Mouse (Mus musculus) gastrocnemius, adult 2 months (tissue): ENCODE data around the gene Gm20388. TPM values are rescaled to one million over a fixed set of nuclear protein-coding genes. Genes with fewer than 3 reads are reported as not detected.

Experiments
- DNase-seq: peaks from one replicate; pipeline ENCODE4 v3.0.0; 2022
- H3K27ac ChIP-seq: fragments of 200-600 bp; 2 replicates; pipeline ENCODE4 v1.8.1; 2022; ENCODE audit warnings: mild to moderate bottlenecking
- H3K4me3 ChIP-seq: fragments of 200-600 bp; 2 replicates; pipeline ENCODE4 v1.8.1; 2022; ENCODE audit warnings: mild to moderate bottlenecking, moderate library complexity
- CTCF ChIP-seq: fragments of 200-600 bp; IDR thresholded peaks from 2 replicates; pipeline ENCODE4 v1.8.1; 2022; ENCODE audit warnings: antibody characterized with exemption, mild to moderate bottlenecking, moderate library complexity
- intact Hi-C: fragments of 180-260 bp; cut with DNase I; formaldehyde crosslinking; loops from one replicate; pipeline ENCODE4 v1.15.1; 2025
- total RNA-seq, 2 experiments: library from RNA; stranded (reverse); gene quantifications; 2 replicates each; pipeline ENCODE4 v1.2.3; 2021

Gm20388 gene
- total RNA-seq, 2 experiments from 2014 or later, result 6.1 to 15.0 TPM

GRCm38 (mm10) chr8:122644175-122644954 is 2733.7 kb downstream of the Gm20388 start:
- TF ChIP-seq CTCF, result no peak
- no peak for DNase-seq
- peak overlapping the region; percentile 72 for H3K4me3 ChIP-seq
- intact Hi-C loops, result no loop called here
- H3K27ac ChIP-seq, result peak overlapping the region; percentile 89

- H3K27ac ChIP-seq, result peak overlapping the region; percentile 89
- TF ChIP-seq CTCF, result no peak
- intact Hi-C loops, result no loop called here
- DNase-seq, result peak; percentile 82
- peak overlapping the region; percentile 72 for H3K4me3 ChIP-seq
These were observed 2735.7 kb downstream of the Gm20388 start for GRCm38 (mm10) chr8:122646337-122646736.

GRCm38 (mm10) chr8:122648192-122648970 is 2737.7 kb downstream of the Gm20388 start:
- Histone ChIP-seq H3K4me3 (no peak overlapping the region), H3K27ac (no peak overlapping the region; the same call in 1 of the 2 replicates)
- intact Hi-C loops, result no loop called here
- no peak for DNase-seq
- no peak for TF ChIP-seq CTCF

- intact Hi-C loops, result loop anchor here (1.0 kb wide), 1 partner anchor 14 kb away; no protein-coding TSS in a partner anchor
These were observed 2740.8 kb downstream of the Gm20388 start for GRCm38 (mm10) chr8:122651326-122651921.

GRCm38 (mm10) chr8:122652643-122653042 is 2742.0 kb downstream of the Gm20388 start:
- TF ChIP-seq CTCF, result no peak
- Histone ChIP-seq H3K4me3 (no peak overlapping the region), H3K27ac (peak overlapping the region; percentile 77)
- DNase-seq, result no peak
- intact Hi-C loops, result no loop called here

More at GRCm38 (mm10) chr8:122651326-122651921, 2740.8 kb downstream of the Gm20388 start:
- H3K4me3 ChIP-seq, result no peak overlapping the region
- TF ChIP-seq CTCF, result no peak
- peak overlapping the region; percentile 77 for H3K27ac ChIP-seq
- peak; percentile 93 for DNase-seq

GRCm38 (mm10) chr8:122654768-122655167 is 2744.1 kb downstream of the Gm20388 start:
- Histone ChIP-seq H3K27ac (peak overlapping the region; percentile 77), H3K4me3 (no peak overlapping the region)
- intact Hi-C loops, result no loop called here
- DNase-seq, result peak; percentile 75
- TF ChIP-seq CTCF, result no peak

- H3K27ac ChIP-seq, result peak overlapping the region; percentile 44
- DNase-seq, result peak; percentile 69
- TF ChIP-seq CTCF, result no peak
These were observed 2745.7 kb downstream of the Gm20388 start for GRCm38 (mm10) chr8:122656056-122656999.

GRCm38 (mm10) chr8:122658149-122658806 is 2747.6 kb downstream of the Gm20388 start:
- H3K27ac ChIP-seq, result peak overlapping the region; percentile 68
- no peak for DNase-seq
- intact Hi-C loops, result no loop called here
- no peak for TF ChIP-seq CTCF
- no peak overlapping the region for H3K4me3 ChIP-seq

More at GRCm38 (mm10) chr8:122656056-122656999, 2745.7 kb downstream of the Gm20388 start:
- intact Hi-C loops, result no loop called here
- H3K4me3 ChIP-seq, result peak overlapping the region; percentile 11; the same call in 1 of the 2 replicates

GRCm38 (mm10) chr8:122658807-122659160 is 2748.1 kb downstream of the Gm20388 start:
- intact Hi-C loops, result no loop called here
- H3K27ac ChIP-seq, result peak overlapping the region; percentile 68
- no peak for TF ChIP-seq CTCF
- no peak for DNase-seq
- H3K4me3 ChIP-seq, result no peak overlapping the region

- Histone ChIP-seq H3K27ac (peak overlapping the region; percentile 17; the same call in 1 of the 2 replicates), H3K4me3 (no peak overlapping the region)
- TF ChIP-seq CTCF, result peak; percentile 71
- DNase-seq, result no peak
- intact Hi-C loops, result no loop called here
These were observed 2749.4 kb downstream of the Gm20388 start for GRCm38 (mm10) chr8:122660022-122660421.

- TF ChIP-seq CTCF, result no peak
- peak overlapping the region; percentile 66 for H3K27ac ChIP-seq
- intact Hi-C loops, result no loop called here
- H3K4me3 ChIP-seq, result peak overlapping the region; percentile 39
- DNase-seq, result peak; percentile 88
These were observed 2750.5 kb downstream of the Gm20388 start for GRCm38 (mm10) chr8:122661138-122661537.
